Mouse (Mus musculus) gastrocnemius, postnatal 4 days (tissue): ENCODE measurements at regions not wholly inside any gene's neighbourhood (a gene's known extent, or its start where the extent isn't known, plus 50 kb on each side); places are given as distances from the start of the nearest gene placed in this dataset.

Source experiments
- DNase-seq, 2 experiments: peaks; one replicate each; pipeline ENCODE4 v3.0.0; 2021 to 2022; ENCODE audit warnings: low spot score in 2 of 2, mixed read lengths in 2 of 2

GRCm38 (mm10) chr17:47317651-47318050 lies 51.0 kb upstream of the Mrps10 start:
- no peak for DNase-seq

GRCm38 (mm10) chr17:47313162-47313561 lies 55.5 kb upstream of the Mrps10 start:
- no peak for DNase-seq

- DNase-seq: no peak
These were observed 57.4 kb upstream of the Mrps10 start for GRCm38 (mm10) chr17:47311272-47311671.

- no peak for DNase-seq
These were observed 62.5 kb upstream of the Mrps10 start for GRCm38 (mm10) chr17:47306027-47306761.

GRCm38 (mm10) chr17:47304463-47305199 lies 64.1 kb upstream of the Mrps10 start:
- DNase-seq: no peak

GRCm38 (mm10) chr17:47303600-47303999 lies 65.1 kb upstream of the Mrps10 start:
- no peak for DNase-seq

- DNase-seq: no peak
These were observed 70.2 kb upstream of the Mrps10 start for GRCm38 (mm10) chr17:47298396-47298919.

GRCm38 (mm10) chr17:47297965-47298364 lies 70.7 kb upstream of the Mrps10 start:
- DNase-seq: peak in 1 of 2 experiments; percentile 32

- no peak for DNase-seq
These were observed 71.8 kb upstream of the Mrps10 start for GRCm38 (mm10) chr17:47296709-47297450.

GRCm38 (mm10) chr17:47295315-47296011 lies 73.2 kb upstream of the Mrps10 start:
- DNase-seq: no peak

- peak in 1 of 2 experiments; percentile 60 for DNase-seq
These were observed 74.6 kb upstream of the Mrps10 start for GRCm38 (mm10) chr17:47294091-47294534.

- DNase-seq: no peak
These were observed 75.5 kb upstream of the Mrps10 start for GRCm38 (mm10) chr17:47293178-47293577.

- no peak for DNase-seq
These were observed 77.1 kb upstream of the Mrps10 start for GRCm38 (mm10) chr17:47291558-47291957.

GRCm38 (mm10) chr17:47285616-47286015 lies 83.1 kb upstream of the Mrps10 start:
- DNase-seq: no peak

GRCm38 (mm10) chr17:47284236-47284635 lies 84.5 kb upstream of the Mrps10 start:
- DNase-seq: no peak

GRCm38 (mm10) chr17:47283158-47283557 lies 85.5 kb upstream of the Mrps10 start:
- no peak for DNase-seq

- DNase-seq: no peak
These were observed 86.2 kb upstream of the Mrps10 start for GRCm38 (mm10) chr17:47282476-47282875.

- no peak for DNase-seq
These were observed 90.8 kb upstream of the Mrps10 start for GRCm38 (mm10) chr17:47277890-47278289.

- no peak for DNase-seq
These were observed 92.0 kb upstream of the Mrps10 start for GRCm38 (mm10) chr17:47276639-47277038.

GRCm38 (mm10) chr17:47275796-47276311 lies 92.8 kb upstream of the Mrps10 start:
- DNase-seq: peak in 1 of 2 experiments; percentile 35

GRCm38 (mm10) chr17:47273309-47273708 lies 95.4 kb upstream of the Mrps10 start:
- DNase-seq: no peak
